Mouse (Mus musculus) left cerebral cortex, postnatal 14 days (tissue): ENCODE data around the gene Igsf21. TPM values are rescaled to one million over a fixed set of nuclear protein-coding genes. Genes with fewer than 3 reads are reported as not detected.

Experiments used
- DNase-seq, 2 experiments: peaks; one replicate each; pipeline ENCODE4 v3.0.0; 2021 to 2022; ENCODE audit warnings: low spot score in 2 of 2, mixed read lengths in 1 of 2
- intact Hi-C: fragments of 180-260 bp; cut with DNase I; formaldehyde crosslinking; loops from one replicate; pipeline ENCODE4 v1.15.1; 2025
- total RNA-seq, 2 experiments: library from RNA; stranded (reverse); gene quantifications; 2 replicates each; pipeline ENCODE4 v1.2.3; 2021

Gene Igsf21
- total RNA-seq, 2 experiments from 2014 or later = 108 to 128 TPM

GRCm38 (mm10) chr4:140084064-140084463 is 162.5 kb downstream of the Igsf21 start:
- no peak for DNase-seq
- intact Hi-C loops = no loop called here

GRCm38 (mm10) chr4:140078416-140078815 is 168.2 kb downstream of the Igsf21 start:
- intact Hi-C loops = loop anchor here (5.0 kb wide), 1 partner anchor 151 kb away; no protein-coding TSS in a partner anchor
- DNase-seq = no peak

GRCm38 (mm10) chr4:140077615-140078014 is 169.0 kb downstream of the Igsf21 start:
- no peak for DNase-seq
- intact Hi-C loops = loop anchor here (5.0 kb wide), 1 partner anchor 150 kb away; no protein-coding TSS in a partner anchor

- intact Hi-C loops = loop anchor here (5.0 kb wide), 1 partner anchor 150 kb away; no protein-coding TSS in a partner anchor
These were observed 169.6 kb downstream of the Igsf21 start for GRCm38 (mm10) chr4:140076852-140077563.

GRCm38 (mm10) chr4:140076428-140076827 is 170.2 kb downstream of the Igsf21 start:
- DNase-seq = no peak
- intact Hi-C loops = loop anchor here (5.0 kb wide), 1 partner anchor 149 kb away; no protein-coding TSS in a partner anchor

More at GRCm38 (mm10) chr4:140076852-140077563, 169.6 kb downstream of the Igsf21 start:
- peak; percentile 70 to 73 for DNase-seq

GRCm38 (mm10) chr4:140071047-140071446 is 175.5 kb downstream of the Igsf21 start:
- intact Hi-C loops = loop anchor here (5.0 kb wide), 1 partner anchor 34 kb away; no protein-coding TSS in a partner anchor
- DNase-seq = no peak

GRCm38 (mm10) chr4:140070331-140070652 is 176.3 kb downstream of the Igsf21 start:
- peak; percentile 73 to 88 for DNase-seq
- intact Hi-C loops = loop anchor here (5.0 kb wide), 1 partner anchor 33 kb away; no protein-coding TSS in a partner anchor

- peak; percentile 57 to 84 for DNase-seq
- intact Hi-C loops = loop anchor here (5.0 kb wide), 1 partner anchor 32 kb away; no protein-coding TSS in a partner anchor
These were observed 176.8 kb downstream of the Igsf21 start for GRCm38 (mm10) chr4:140069563-140070330.

- intact Hi-C loops = no loop called here
These were observed 178.1 kb downstream of the Igsf21 start for GRCm38 (mm10) chr4:140068468-140068867.

GRCm38 (mm10) chr4:140066011-140066410 is 180.6 kb downstream of the Igsf21 start:
- DNase-seq = no peak
- intact Hi-C loops = no loop called here

More at GRCm38 (mm10) chr4:140068468-140068867, 178.1 kb downstream of the Igsf21 start:
- DNase-seq = no peak

- no peak for DNase-seq
- intact Hi-C loops = no loop called here
These were observed 183.4 kb downstream of the Igsf21 start for GRCm38 (mm10) chr4:140063153-140063671.

- no peak for DNase-seq
- intact Hi-C loops = no loop called here
These were observed 186.3 kb downstream of the Igsf21 start for GRCm38 (mm10) chr4:140060251-140060650.

GRCm38 (mm10) chr4:140053042-140053441 is 193.5 kb downstream of the Igsf21 start:
- intact Hi-C loops = no loop called here
- no peak for DNase-seq

- peak in 1 of 2 experiments; percentile 42 for DNase-seq
- intact Hi-C loops = no loop called here
These were observed 194.0 kb downstream of the Igsf21 start for GRCm38 (mm10) chr4:140052575-140052974.

GRCm38 (mm10) chr4:140047807-140048362 is 198.7 kb downstream of the Igsf21 start:
- intact Hi-C loops = no loop called here
- peak in 1 of 2 experiments; percentile 63 for DNase-seq

GRCm38 (mm10) chr4:140043953-140044352 is 202.6 kb downstream of the Igsf21 start:
- no peak for DNase-seq
- intact Hi-C loops = no loop called here

GRCm38 (mm10) chr4:140038586-140039411 is 207.8 kb downstream of the Igsf21 start:
- DNase-seq = peak in 1 of 2 experiments; percentile 19
- intact Hi-C loops = loop anchor here (5.0 kb wide), 1 partner anchor 34 kb away; no protein-coding TSS in a partner anchor

GRCm38 (mm10) chr4:140037784-140038387 is 208.7 kb downstream of the Igsf21 start:
- peak in 1 of 2 experiments; percentile 77 for DNase-seq
- intact Hi-C loops = loop anchor here (5.0 kb wide), 1 partner anchor 34 kb away; no protein-coding TSS in a partner anchor
